Mouse (Mus musculus) granulocyte monocyte progenitor cell, adult 5-6 weeks (primary cell): ENCODE measurements around the gene Eapp. TPM values are rescaled to one million over a fixed set of nuclear protein-coding genes. Genes with fewer than 3 reads are reported as not detected.
A peak's percentile ranks its signal among the peaks of the same experiment; 100 is the strongest.
"Not testable (repeated sequence)": the region's sequence is repeated elsewhere in the genome, so short reads cannot be mapped to it uniquely, and the experiment has no call there.

Experiments
- ATAC-seq: replicated peaks from 2 replicates; pipeline ENCODE4 v1.8.0; 2016; ENCODE audit warnings: mild to moderate bottlenecking, moderate TSS enrichment, inconsistent platforms; ENCODE audit not compliant: poor library complexity, severe bottlenecking
- total RNA-seq, 2 experiments: library from RNA; stranded (forward) in 1 of 2; stranded (reverse) in 1 of 2; fragments of 200-712, 200-1000 nt in 1 of 2; fragments of >200 nt in 1 of 2; fragmentation: Nextera tagmentation in 1 of 2; gene quantifications; 2 replicates each; pipeline ENCODE4 v1.2.3; 2014 to 2017

The Eapp gene
- total RNA-seq, 2 experiments from 2014 or later, result 50.8 to 62.1 TPM

GRCm38 (mm10) chr12:54689082-54689481 is 6.6 kb downstream of the Eapp start:
- ATAC-seq, result no peak

GRCm38 (mm10) chr12:54683182-54683581 is 12.5 kb downstream of the Eapp start:
- ATAC-seq, result peak; percentile 80

GRCm38 (mm10) chr12:54676709-54677108 is 19.0 kb downstream of the Eapp start:
- no peak for ATAC-seq

- ATAC-seq, result no peak
These were observed 20.3 kb downstream of the Eapp start for GRCm38 (mm10) chr12:54675396-54675795.

- no peak for ATAC-seq
These were observed 24.4 kb downstream of the Eapp start for GRCm38 (mm10) chr12:54671262-54671661.

- no peak for ATAC-seq
These were observed 27.6 kb downstream of the Eapp start for GRCm38 (mm10) chr12:54668141-54668540.

GRCm38 (mm10) chr12:54665526-54665925 is 30.2 kb downstream of the Eapp start:
- ATAC-seq, result no peak

GRCm38 (mm10) chr12:54661470-54661869 is 34.2 kb downstream of the Eapp start:
- not testable (repeated sequence) for ATAC-seq

GRCm38 (mm10) chr12:54659901-54660300 is 35.8 kb downstream of the Eapp start:
- ATAC-seq, result no peak

- ATAC-seq, result peak; percentile 47
These were observed 37.1 kb downstream of the Eapp start for GRCm38 (mm10) chr12:54658425-54659092.

- ATAC-seq, result no peak
These were observed 37.7 kb downstream of the Eapp start for GRCm38 (mm10) chr12:54657951-54658350.

GRCm38 (mm10) chr12:54657226-54657625 is 38.5 kb downstream of the Eapp start:
- ATAC-seq, result no peak

- peak; percentile 75 for ATAC-seq
These were observed 39.1 kb downstream of the Eapp start, which contains the start of gene Sptssa for GRCm38 (mm10) chr12:54656396-54657171. Sptssa (minus strand) TSS chr12:54656573.

- no peak; the same call in 1 of the 2 replicates for ATAC-seq
These were observed 39.7 kb downstream of the Eapp start for GRCm38 (mm10) chr12:54656039-54656395.

GRCm38 (mm10) chr12:54655292-54656038 is 40.2 kb downstream of the Eapp start:
- peak; percentile 28 for ATAC-seq

- ATAC-seq, result no peak
These were observed 41.0 kb downstream of the Eapp start for GRCm38 (mm10) chr12:54654741-54655140.

GRCm38 (mm10) chr12:54654141-54654540 is 41.6 kb downstream of the Eapp start:
- ATAC-seq, result no peak

- no peak for ATAC-seq
These were observed 43.4 kb downstream of the Eapp start for GRCm38 (mm10) chr12:54652346-54652745.

- ATAC-seq, result no peak
These were observed 43.9 kb downstream of the Eapp start for GRCm38 (mm10) chr12:54651820-54652219.

- ATAC-seq, result no peak
These were observed 44.5 kb downstream of the Eapp start for GRCm38 (mm10) chr12:54651158-54651557.

- no peak for ATAC-seq
These were observed 50.8 kb downstream of the Eapp start for GRCm38 (mm10) chr12:54644947-54645346.
